Mouse (Mus musculus) erythroblast, adult 5-6 weeks (primary cell): ENCODE results near the gene Spz1. TPM values are rescaled to one million over a fixed set of nuclear protein-coding genes. Genes with fewer than 3 reads are reported as not detected.

Experiments
- ATAC-seq: replicated peaks from 2 replicates; pipeline ENCODE4 v1.8.0; 2016; ENCODE audit warnings: moderate number of reproducible peaks, mild to moderate bottlenecking, moderate TSS enrichment, inconsistent platforms; ENCODE audit not compliant: poor library complexity, low FRiP score, severe bottlenecking
- total RNA-seq, 2 experiments: library from RNA; stranded (forward) in 1 of 2; stranded (reverse) in 1 of 2; fragments of 150-400 nt in 1 of 2; fragments of 200-764, 138-1000 nt in 1 of 2; gene quantifications; 2 replicates each; pipeline versions ENCODE4 v1.2.3 to v1.2.4; 2015 to 2017; ENCODE audit warnings: low replicate concordance in 2 of 2

Gene Spz1
- total RNA-seq, 2 experiments from 2014 or later, result not detected

GRCm38 (mm10) chr13:92584094-92584717 is 8.2 kb upstream of the Spz1 start:
- no peak for ATAC-seq

GRCm38 (mm10) chr13:92580220-92581043 is 4.5 kb upstream of the Spz1 start:
- ATAC-seq, result peak; percentile 89

- no peak for ATAC-seq
Observed at GRCm38 (mm10) chr13:92578210-92578609, 2.2 kb upstream of the Spz1 start.

- ATAC-seq, result no peak
Observed at GRCm38 (mm10) chr13:92576688-92577087, 716 bp upstream of the Spz1 start.

- ATAC-seq, result no peak
Observed at GRCm38 (mm10) chr13:92559429-92559828, 16.5 kb downstream of the Spz1 start.

- no peak for ATAC-seq
Observed at GRCm38 (mm10) chr13:92557229-92557628, 18.7 kb downstream of the Spz1 start.

GRCm38 (mm10) chr13:92556458-92557126 is 19.4 kb downstream of the Spz1 start:
- ATAC-seq, result no peak

- ATAC-seq, result no peak
Observed at GRCm38 (mm10) chr13:92547093-92547492, 28.9 kb downstream of the Spz1 start.

GRCm38 (mm10) chr13:92540997-92541396 is 35.0 kb downstream of the Spz1 start:
- ATAC-seq, result no peak

- no peak for ATAC-seq
Observed at GRCm38 (mm10) chr13:92539126-92539525, 36.8 kb downstream of the Spz1 start.

GRCm38 (mm10) chr13:92533801-92534200 is 42.2 kb downstream of the Spz1 start:
- no peak for ATAC-seq

GRCm38 (mm10) chr13:92532216-92532615 is 43.8 kb downstream of the Spz1 start:
- ATAC-seq, result no peak

GRCm38 (mm10) chr13:92531237-92531636 is 44.7 kb downstream of the Spz1 start:
- ATAC-seq, result no peak

GRCm38 (mm10) chr13:92530721-92531211 is 45.2 kb downstream of the Spz1 start, which contains the start of gene Zfyve16:
TSS of gene Zfyve16 (minus strand) at chr13:92530868.
- peak; percentile 96 for ATAC-seq

- no peak for ATAC-seq
Observed at GRCm38 (mm10) chr13:92529828-92530720, 45.9 kb downstream of the Spz1 start.

Other genes with a start within 250 kb of the Spz1 start
- 6.1 and 8.8 TPM in 2 replicates for gene Dhfr, start 221.4 kb downstream of the Spz1 start, total RNA-seq (2015; ENCODE audit: low replicate concordance)
- 7.1 TPM in 2 replicates for gene Dhfr, start 221.4 kb downstream of the Spz1 start, total RNA-seq (2017; ENCODE audit: low replicate concordance)
- gene Msh3, start 221.2 kb downstream of the Spz1 start, total RNA-seq (2015; ENCODE audit: low replicate concordance), result 8.5 and 11.3 TPM in 2 replicates
- gene Msh3, start 221.2 kb downstream of the Spz1 start, total RNA-seq (2017; ENCODE audit: low replicate concordance), result 12.7 and 19.8 TPM in 2 replicates
- not detected in 2 replicates for gene Ankrd34b, start 150.3 kb downstream of the Spz1 start, total RNA-seq (2015; ENCODE audit: low replicate concordance)
- gene Ankrd34b, start 150.3 kb downstream of the Spz1 start, total RNA-seq (2017; ENCODE audit: low replicate concordance), result not detected in 2 replicates
- 2.5 TPM in 1 of 2 replicates, not detected in the other for gene Fam151b, start 92.2 kb downstream of the Spz1 start, total RNA-seq (2015; ENCODE audit: low replicate concordance)
- 0.85 and 4.2 TPM in 2 replicates for gene Fam151b, start 92.2 kb downstream of the Spz1 start, total RNA-seq (2017; ENCODE audit: low replicate concordance)
- 0.96 and 5.0 TPM in 2 replicates for gene Zfyve16, start 45.3 kb downstream of the Spz1 start, total RNA-seq (2015; ENCODE audit: low replicate concordance)
- 3.2 and 4.6 TPM in 2 replicates for gene Zfyve16, start 45.3 kb downstream of the Spz1 start, total RNA-seq (2017; ENCODE audit: low replicate concordance)
- gene Serinc5, start 34.9 kb upstream of the Spz1 start, total RNA-seq (2015; ENCODE audit: low replicate concordance), result 34.7 and 41.3 TPM in 2 replicates
- 42.4 and 50.7 TPM in 2 replicates for gene Serinc5, start 34.9 kb upstream of the Spz1 start, total RNA-seq (2017; ENCODE audit: low replicate concordance)
- gene Thbs4, start 218.6 kb upstream of the Spz1 start, total RNA-seq (2015; ENCODE audit: low replicate concordance), result not detected in 2 replicates
- gene Thbs4, start 218.6 kb upstream of the Spz1 start, total RNA-seq (2017; ENCODE audit: low replicate concordance), result not detected in 2 replicates